Mouse (Mus musculus): Measurements from ENCODE around the gene Ldlrad3.

Gene Ldlrad3

GRCm38 (mm10) chr2:102003776-102004264, 182.4 kb downstream of the Ldlrad3 start:
- in situ Hi-C loops (cut with MboI, MseI) = no loop called here

- in situ Hi-C loops (cut with MboI, MseI) = no loop called here
Observed at GRCm38 (mm10) chr2:102002974-102003775, 183.0 kb downstream of the Ldlrad3 start.

DNA sequence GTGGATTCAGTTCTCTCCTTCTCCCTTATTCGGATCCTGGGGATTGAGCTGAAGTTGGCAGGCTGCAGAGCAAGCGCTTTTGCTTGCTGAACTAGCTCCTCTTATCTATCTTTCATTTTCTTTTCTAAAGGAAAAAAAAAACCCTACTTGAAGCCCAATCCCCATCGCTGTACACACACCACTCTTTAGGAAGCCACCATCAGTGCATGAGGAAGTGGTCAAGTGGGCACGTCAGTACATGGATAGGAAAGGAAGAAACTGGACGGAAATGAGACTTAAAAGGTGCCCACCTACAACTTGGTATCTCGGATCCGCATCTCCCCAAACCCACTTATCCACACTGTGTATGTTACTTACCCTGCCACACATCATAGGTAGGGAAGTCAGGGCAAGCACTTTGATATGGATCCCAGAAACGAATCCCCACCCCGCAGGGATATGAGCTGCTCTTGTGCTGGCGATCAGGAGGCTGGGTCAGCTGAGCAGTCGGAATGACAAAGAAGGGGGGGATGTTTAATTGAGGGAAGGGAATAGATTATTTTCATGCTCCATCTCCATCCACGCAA, 183.7 kb downstream of the Ldlrad3 start:
- in situ Hi-C loops (cut with MboI, MseI) = no loop called here

DNA sequence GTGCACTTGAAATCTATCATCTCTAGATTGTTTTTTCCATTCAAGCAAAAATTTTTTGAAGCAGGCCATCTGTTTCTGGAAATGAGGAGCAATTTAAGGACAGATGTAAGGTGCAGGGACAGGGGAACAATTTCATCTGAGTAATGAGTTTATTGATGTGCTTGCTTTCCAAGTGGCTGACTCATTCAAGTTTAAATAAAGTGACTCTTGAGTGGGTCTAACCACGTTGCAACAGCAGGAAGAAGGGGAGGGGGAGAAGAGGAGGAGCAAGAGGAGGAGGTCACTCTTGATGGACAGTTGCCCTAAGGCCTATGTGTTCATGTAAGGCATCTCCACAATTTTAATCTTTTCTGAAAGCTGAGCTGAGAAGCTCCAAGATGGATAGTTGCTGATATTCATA, 184.5 kb downstream of the Ldlrad3 start:
- in situ Hi-C loops (cut with MboI, MseI) = no loop called here

DNA sequence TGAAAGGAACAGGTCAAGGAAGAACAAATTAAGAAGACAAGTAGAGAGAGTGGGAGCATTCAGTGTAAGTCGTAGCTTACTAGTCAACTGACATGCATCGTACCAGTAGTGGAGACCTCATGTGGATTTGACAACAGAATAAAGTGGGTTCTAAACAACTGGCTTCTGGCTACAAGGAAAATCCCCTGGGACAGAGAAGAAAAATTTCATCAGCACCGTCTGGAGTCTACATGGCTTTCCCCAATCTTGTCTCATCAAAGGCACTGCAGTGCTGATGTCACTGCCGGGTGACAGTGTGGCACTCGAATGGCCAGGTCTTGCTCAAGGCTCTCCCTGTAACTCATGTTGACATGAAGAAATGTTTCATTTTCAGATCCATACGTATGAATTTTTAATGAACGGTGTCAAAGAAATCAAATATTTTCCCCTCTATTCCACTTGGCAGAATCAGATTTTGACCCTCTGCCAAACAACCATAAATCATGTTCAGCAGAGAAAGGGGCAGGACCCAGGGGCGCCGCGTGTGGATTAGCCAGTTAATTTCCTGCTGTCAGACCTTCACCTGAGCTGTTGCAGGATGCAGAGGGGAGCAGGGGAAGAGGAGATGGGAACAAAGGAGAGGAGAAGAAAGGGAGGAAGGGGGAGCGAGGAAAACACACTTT, 187.1 kb downstream of the Ldlrad3 start:
- in situ Hi-C loops (cut with MboI, MseI) = no loop called here

GRCm38 (mm10) chr2:101997013-101997412, 189.2 kb downstream of the Ldlrad3 start:
- in situ Hi-C loops (cut with MboI, MseI) = no loop called here

GRCm38 (mm10) chr2:101992574-101993310, 193.4 kb downstream of the Ldlrad3 start:
- in situ Hi-C loops (cut with MboI, MseI) = no loop called here

GRCm38 (mm10) chr2:101991726-101992125, 194.5 kb downstream of the Ldlrad3 start:
- in situ Hi-C loops (cut with MboI, MseI) = no loop called here

DNA sequence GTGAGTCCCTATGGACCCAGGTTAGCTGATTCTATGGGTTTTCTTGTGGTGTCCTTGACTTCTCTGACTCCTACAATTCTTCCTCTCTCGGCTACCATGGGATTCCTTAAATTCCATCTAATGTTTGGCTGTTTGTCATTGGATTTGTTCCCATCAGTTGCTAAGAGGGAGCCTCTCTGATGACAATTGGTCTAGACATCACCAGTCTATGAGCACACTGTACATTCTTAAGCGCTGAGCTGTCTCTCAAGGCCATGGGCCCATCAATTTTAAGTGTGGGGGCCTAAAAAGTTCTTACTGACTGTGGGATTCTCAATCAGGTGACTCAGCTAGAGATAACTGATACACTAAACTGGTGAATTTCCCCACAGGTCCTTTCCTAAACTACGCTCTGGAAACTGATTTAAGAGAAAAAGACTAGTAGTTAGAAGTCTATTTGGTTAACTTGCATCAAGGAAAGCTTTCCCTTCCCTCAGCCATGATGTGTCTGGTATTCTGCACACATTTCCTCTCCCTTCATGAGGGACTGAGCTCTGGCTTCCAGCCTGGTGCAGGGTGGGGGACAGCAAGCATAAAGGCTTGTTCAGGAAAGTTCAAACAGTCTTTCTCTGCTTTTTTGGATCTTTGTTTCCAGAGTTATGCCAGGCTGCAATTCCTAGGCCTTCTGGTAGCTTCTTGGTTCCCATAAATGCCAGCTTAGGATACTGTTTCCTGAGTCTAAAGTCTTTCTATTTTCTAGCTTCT, 199.7 kb downstream of the Ldlrad3 start:
- in situ Hi-C loops (cut with MboI, MseI) = no loop called here

- in situ Hi-C loops (cut with MboI, MseI) = no loop called here
Observed at GRCm38 (mm10) chr2:101983853-101984543, 202.2 kb downstream of the Ldlrad3 start.

GRCm38 (mm10) chr2:101983082-101983852, 202.9 kb downstream of the Ldlrad3 start:
- in situ Hi-C loops (cut with MboI, MseI) = no loop called here

DNA sequence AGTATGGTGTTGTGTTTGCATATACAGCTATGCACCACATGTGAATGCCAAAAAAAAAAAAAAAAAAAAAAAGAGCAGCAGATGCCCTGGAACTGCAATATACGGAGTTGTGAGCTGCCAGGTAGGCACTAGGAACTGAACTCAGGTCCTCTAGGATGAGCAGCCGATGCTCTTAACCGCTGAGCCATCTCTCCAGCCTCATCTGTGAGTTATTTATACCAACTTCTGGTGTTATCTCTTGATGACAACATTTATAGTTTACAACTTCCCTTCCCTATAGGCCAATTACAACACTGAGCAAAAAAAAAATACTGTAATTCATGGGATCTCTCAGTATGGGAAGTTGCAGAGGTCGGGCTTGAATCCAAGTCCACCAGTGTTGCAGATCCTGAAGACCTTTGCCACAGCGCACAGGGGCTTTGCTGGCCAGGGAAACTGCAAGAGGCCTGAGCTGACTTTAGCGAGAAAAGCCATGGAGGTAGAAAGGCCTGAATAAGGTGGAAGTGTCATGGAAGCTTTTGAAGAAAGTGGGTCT, 204.2 kb downstream of the Ldlrad3 start:
- in situ Hi-C loops (cut with MboI, MseI) = no loop called here

- in situ Hi-C loops (cut with MboI, MseI) = no loop called here
Observed at GRCm38 (mm10) chr2:101981211-101981610, 205.0 kb downstream of the Ldlrad3 start.

DNA sequence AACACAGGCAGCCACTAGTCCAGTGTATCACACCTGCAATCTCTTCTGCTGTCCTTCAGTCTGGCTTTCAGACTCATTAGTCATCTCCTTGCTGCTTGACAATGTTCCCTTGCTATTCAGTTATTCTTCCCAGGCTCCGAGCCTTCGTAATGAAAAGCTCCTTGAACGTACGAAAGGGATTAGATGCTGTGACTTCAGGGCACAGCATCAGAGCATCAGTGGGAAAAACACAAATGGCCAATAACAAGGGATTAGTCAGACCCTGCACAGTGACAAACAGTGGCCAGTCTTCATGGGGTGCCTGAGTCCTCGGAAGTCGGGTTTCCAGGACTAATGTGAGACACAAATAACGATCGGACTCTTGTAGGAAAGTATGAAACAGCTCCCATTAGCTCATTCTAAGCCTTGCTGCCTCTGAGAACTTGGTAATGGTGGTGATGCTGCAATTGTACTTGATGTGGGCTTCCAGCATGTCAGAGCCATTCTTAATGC, 205.7 kb downstream of the Ldlrad3 start:
- in situ Hi-C loops (cut with MboI, MseI) = no loop called here

- in situ Hi-C loops (cut with MboI, MseI) = no loop called here
Observed at GRCm38 (mm10) chr2:101978534-101979525, 207.4 kb downstream of the Ldlrad3 start.

- in situ Hi-C loops (cut with MboI, MseI) = no loop called here
Observed at GRCm38 (mm10) chr2:101976399-101977064, 209.7 kb downstream of the Ldlrad3 start.

DNA sequence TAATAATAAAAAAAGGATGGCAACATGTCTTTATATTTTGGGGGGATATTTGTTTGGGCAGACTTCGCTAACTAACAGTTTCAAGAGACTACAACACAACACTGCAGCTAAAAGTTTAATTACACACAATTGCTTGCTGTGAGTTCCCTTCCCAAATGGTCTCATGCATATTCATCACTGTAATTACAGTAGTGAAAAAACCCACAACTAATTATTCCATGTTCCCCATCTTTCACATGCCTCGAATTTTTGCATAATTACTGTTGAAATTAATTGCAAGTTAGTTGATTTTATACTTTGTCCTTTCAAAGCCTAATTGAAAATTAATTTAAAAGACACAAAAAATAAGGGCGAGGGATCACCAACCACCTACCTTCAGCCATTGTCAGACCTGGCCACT, 212.4 kb downstream of the Ldlrad3 start:
- in situ Hi-C loops (cut with MboI, MseI) = no loop called here

DNA sequence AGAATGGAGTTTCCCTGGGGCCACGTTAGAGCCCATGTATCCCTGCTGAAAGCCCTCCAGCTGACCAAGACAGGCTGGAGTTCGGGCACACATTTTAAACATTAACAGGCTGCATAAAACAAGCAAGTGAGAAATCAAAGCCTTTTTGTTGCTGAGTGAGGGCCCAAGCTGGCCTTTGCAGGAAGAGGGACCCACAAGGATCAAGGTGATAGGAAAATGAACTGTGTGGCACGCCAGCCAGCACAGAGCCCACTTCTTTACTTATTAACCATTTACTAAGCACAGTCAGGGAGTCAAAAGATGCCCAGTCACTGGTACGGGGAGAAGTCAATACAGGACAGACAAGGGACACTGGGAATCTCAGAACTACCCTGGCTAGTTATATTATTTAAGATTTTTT, 218.6 kb downstream of the Ldlrad3 start:
- in situ Hi-C loops (cut with MboI, MseI) = no loop called here

Measured in T-helper 2 cell (primary cell).